Mouse (Mus musculus): Measurements from ENCODE around the gene Gm13276.
"Not testable (repeated sequence)": the region's sequence is repeated elsewhere in the genome, so short reads cannot be mapped to it uniquely, and the experiment has no call there.

The Gm13276 gene

DNA sequence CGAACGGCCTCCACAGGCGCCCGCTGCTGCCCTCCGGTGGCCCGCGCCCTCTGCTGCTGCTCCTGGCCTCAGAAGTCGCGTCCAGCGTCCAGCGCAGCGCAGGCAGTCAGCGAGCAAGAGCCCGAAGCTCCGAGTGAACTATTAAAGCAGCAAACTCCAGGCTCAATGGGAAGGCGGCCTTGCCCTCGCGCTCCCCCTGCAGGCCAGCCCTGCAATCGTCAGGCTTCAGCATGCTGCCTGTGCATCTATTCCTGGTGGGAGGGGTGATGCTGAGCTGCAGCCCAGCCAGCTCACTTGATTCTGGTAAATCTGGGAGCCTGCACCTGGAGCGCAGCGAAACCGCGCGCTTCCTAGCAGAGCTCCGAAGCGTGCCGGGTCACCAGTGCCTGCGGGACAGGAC lies 2.9 kb downstream of the Gm13276 start, which contains the start of gene Gm13277:
Gm13277 (plus strand) TSS at position 231 of the 400 bp plus-strand sequence.
- DNase-seq = peak; percentile 54

DNA sequence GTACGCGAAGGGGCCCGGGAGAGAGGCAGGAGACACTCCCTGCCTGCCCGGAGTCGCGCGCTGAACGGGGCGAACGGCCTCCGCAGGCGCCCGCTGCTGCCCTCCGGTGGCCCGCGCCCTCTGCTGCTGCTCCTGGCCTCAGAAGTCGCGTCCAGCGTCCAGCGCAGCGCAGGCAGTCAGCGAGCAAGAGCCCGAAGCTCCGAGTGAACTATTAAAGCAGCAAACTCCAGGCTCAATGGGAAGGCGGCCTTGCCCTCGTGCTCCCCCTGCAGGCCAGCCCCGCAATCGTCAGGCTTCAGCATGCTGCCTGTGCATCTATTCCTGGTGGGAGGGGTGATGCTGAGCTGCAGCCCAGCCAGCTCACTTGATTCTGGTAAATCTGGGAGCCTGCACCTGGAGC lies 5.7 kb downstream of the Gm13276 start, which contains the start of gene Gm13278:
Gm13278 (plus strand) TSS at position 301 of the 400 bp plus-strand sequence.
- DNase-seq = not testable (repeated sequence)

DNA sequence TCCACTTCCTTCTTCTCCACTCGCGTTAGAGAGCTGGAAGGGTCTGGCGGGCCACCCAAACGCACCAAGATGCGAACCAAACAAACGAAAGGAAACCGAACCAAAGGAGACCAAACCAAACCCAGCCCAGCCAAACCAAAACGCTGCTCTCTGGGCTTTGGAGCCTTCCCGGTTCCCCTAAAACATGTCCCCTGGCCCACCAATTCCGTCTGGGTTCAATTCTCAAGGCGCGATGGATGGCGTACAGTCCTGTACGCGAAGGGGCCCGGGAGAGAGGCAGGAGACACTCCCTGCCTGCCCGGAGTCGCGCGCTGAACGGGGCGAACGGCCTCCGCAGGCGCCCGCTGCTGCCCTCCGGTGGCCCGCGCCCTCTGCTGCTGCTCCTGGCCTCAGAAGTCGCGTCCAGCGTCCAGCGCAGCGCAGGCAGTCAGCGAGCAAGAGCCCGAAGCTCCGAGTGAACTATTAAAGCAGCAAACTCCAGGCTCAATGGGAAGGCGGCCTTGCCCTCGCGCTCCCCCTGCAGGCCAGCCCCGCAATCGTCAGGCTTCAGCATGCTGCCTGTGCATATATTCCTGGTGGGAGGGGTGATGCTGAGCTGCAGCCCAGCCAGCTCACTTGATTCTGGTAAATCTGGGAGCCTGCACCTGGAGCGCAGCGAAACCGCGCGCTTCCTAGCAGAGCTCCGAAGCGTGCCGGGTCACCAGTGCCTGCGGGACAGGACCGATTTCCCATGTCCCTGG lies 8.6 kb downstream of the Gm13276 start, which contains the start of gene Gm13275:
Gm13275 (plus strand) TSS at position 552 of the 740 bp plus-strand sequence.
- DNase-seq = peak; percentile 50

DNA sequence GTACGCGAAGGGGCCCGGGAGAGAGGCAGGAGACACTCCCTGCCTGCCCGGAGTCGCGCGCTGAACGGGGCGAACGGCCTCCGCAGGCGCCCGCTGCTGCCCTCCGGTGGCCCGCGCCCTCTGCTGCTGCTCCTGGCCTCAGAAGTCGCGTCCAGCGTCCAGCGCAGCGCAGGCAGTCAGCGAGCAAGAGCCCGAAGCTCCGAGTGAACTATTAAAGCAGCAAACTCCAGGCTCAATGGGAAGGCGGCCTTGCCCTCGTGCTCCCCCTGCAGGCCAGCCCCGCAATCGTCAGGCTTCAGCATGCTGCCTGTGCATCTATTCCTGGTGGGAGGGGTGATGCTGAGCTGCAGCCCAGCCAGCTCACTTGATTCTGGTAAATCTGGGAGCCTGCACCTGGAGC lies 11.6 kb downstream of the Gm13276 start, which contains the start of gene Gm13279:
Gm13279 (plus strand) TSS at position 301 of the 400 bp plus-strand sequence.
- DNase-seq = not testable (repeated sequence)

DNA sequence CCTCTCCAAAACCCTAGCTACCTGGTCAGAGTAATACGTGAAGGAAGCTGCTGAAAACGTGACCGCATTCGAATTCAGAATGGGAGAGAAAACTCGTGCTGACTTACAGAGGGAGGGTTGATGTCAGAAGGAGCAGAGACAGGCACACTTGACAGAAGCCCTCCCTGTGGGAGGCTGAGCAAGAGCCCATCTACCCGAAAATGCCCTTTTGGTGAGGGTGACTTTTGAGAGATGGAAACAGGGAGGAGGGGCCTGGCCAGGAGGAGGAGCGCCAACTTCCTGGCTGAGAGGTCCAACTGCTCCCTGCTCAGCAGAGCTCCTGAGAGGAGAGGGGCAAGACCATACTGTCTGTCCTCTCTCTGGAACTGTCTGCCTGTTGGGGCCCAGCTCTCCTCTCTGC lies 13.9 kb downstream of the Gm13276 start, which contains the start of gene Gm13285:
Gm13285 (plus strand) TSS at position 301 of the 400 bp plus-strand sequence.
- not testable (repeated sequence) for DNase-seq

DNA sequence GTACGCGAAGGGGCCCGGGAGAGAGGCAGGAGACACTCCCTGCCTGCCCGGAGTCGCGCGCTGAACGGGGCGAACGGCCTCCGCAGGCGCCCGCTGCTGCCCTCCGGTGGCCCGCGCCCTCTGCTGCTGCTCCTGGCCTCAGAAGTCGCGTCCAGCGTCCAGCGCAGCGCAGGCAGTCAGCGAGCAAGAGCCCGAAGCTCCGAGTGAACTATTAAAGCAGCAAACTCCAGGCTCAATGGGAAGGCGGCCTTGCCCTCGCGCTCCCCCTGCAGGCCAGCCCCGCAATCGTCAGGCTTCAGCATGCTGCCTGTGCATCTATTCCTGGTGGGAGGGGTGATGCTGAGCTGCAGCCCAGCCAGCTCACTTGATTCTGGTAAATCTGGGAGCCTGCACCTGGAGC lies 17.4 kb downstream of the Gm13276 start, which contains the start of gene Gm13287:
Gm13287 (plus strand) TSS at position 301 of the 400 bp plus-strand sequence.
- not testable (repeated sequence) for DNase-seq

DNA sequence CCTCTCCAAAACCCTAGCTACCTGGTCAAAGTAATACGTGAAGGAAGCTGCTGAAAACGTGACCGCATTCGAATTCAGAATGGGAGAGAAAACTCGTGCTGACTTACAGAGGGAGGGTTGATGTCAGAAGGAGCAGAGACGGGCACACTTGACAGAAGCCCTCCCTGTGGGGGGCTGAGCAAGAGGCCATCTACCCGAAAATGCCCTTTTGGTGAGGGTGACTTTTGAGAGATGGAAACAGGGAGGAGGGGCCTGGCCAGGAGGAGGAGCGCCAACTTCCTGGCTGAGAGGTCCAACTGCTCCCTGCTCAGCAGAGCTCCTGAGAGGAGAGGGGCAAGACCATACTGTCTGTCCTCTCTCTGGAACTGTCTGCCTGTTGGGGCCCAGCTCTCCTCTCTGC lies 19.7 kb downstream of the Gm13276 start, which contains the start of gene Gm13288:
Gm13288 (plus strand) TSS at position 301 of the 400 bp plus-strand sequence.
- not testable (repeated sequence) for DNase-seq

DNA sequence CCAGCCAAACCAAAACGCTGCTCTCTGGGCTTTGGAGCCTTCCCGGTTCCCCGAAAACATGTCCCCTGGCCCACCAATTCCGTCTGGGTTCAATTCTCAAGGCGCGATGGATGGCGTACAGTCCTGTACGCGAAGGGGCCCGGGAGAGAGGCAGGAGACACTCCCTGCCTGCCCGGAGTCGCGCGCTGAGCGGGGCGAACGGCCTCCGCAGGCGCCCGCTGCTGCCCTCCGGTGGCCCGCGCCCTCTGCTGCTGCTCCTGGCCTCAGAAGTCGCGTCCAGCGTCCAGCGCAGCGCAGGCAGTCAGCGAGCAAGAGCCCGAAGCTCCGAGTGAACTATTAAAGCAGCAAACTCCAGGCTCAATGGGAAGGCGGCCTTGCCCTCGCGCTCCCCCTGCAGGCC lies 20.3 kb downstream of the Gm13276 start:
- not testable (repeated sequence) for DNase-seq

DNA sequence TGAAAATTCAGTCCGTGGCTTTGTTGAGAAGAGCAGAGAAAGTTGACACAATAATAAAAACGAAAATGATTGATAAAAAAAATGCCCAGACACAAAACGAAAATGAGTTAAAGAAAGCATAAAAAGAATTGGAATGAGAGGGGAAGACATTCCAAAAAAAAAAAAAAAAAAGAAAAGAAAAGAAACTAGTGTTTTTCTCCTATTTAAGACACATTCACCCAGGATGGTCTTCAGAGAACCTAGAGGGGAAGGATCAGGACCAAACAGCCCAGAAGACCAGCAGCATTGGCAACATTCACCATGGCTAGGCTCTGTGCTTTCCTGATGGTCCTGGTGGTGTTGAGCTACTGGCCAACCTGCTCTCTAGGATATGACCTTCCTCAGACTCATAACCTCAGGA lies 30.4 kb downstream of the Gm13276 start, which contains the start of gene Ifna7:
Ifna7 (plus strand) TSS at position 301 of the 400 bp plus-strand sequence.
- DNase-seq = no peak

DNA sequence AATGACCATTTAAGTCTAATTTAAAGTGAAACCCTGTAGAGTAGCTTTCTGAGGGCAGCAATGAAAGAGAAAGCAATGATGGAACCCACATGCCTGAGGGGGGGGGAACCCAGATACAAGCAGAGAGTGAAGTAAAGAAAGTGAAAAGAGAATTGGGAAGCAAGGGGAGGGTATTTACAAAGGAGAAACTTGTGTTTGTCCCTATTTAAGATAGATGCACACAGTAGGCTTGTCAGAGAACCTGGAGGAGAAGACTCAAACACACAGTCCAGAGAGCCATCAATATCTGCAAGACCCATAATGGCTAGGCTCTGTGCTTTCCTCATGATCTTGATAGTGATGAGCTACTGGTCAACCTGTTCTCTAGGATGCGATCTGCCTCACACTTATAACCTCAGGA lies 34.1 kb downstream of the Gm13276 start, which contains the start of gene Ifna11:
Ifna11 (plus strand) TSS at position 301 of the 400 bp plus-strand sequence.
- no peak for DNase-seq

DNA sequence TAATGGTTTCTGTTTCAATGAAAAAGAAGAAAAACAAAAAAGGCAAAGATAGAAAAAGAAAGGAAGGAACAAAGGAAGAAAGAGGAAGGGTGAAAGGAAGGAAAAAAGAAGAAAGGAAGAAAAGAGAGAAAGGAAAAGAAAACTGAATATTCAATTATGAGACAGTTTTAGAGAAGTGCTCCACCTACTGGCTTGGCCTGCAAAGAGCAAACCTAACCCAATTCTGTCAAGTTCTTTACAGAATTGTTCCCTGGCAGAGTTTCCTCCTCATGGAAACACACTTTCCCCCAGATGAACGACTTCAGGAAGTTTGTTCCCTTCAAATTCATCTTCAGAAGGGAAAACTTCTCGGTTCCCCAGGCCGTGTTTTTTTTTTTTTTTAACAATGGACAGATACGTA lies 37.5 kb downstream of the Gm13276 start:
- no peak for DNase-seq

DNA sequence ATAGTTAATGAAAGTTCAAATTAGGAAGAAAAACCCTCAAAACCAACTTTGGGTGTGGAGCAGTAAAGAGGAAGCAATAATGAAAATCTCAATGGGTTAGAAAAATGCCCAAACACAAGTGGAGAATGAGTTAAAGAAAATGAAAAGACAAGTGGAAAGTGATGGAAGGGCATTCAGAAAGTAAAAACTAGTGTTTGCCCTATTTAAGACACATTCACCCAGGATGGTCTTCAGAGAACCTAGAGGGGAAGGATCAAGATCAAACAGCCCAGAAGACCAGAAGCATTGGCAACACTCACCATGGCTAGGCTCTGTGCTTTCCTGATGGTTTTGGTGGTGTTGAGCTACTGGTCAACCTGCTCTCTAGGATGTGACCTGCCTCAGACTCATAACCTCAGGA lies 41.6 kb downstream of the Gm13276 start, which contains the start of gene Ifna6:
Ifna6 (plus strand) TSS at position 301 of the 400 bp plus-strand sequence.
- DNase-seq = not testable (repeated sequence)

DNA sequence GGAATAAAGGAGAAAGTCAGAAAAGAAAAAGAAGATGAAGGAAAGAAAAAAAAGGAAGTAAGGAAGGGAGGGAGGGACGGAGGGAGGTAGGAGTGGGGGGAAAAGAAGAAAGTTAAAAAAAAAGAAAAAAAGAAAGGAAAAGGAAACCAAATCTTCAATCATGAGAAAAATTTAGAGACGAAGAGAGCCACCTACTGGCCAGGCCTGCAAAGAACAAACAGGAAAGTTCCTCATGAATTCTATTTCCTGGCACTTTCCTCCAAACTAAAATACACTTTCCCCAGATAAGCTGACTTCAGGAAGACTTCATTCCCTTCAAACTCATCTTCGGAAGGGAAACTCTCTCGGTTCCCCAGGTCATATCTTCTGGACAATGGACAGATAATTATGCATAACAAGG lies 45.0 kb downstream of the Gm13276 start:
- DNase-seq = no peak

DNA sequence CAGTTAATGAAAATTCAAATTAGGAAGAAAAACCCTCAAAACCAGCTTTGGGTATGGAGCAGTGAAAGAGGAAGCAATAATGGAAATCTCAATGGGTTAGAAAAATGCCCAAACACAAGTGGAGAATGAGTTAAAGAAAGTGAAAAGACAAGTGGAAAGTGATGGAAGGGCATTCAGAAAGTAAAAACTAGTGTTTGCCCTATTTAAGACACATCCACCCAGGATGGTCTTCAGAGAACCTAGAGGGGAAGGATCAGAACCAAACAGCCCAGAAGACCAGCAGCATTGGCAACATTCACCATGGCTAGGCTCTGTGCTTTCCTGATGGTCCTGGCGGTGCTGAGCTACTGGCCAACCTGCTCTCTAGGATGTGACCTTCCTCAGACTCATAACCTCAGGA lies 49.7 kb downstream of the Gm13276 start, which contains the start of gene Ifna5:
Ifna5 (plus strand) TSS at position 301 of the 400 bp plus-strand sequence.
- not testable (repeated sequence) for DNase-seq

Data from layer of hippocampus, adult 9-11 months (tissue).